Comparison of ENCODE assay signal across 19 mouse cellular contexts in the genomic region with DNA sequence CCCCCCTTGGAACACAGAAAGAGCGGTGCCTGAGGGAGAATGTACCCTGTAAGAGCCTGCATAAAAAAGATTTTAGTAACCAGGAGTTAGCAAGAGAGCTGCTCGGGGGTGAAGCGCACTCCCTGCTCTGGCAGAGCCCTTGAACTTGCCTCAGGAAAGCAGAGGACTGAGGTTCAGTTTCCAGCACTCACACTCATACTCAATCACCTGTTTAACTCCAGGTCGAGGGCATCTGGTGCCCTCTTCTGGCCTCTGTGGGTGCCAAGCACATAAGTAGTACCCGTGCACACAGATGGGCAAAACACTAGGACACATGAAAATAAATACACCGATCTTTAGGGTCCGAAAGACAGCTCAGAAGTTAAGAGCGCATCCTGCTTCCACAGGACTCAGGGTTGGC. TPM values are rescaled to one million over a fixed set of nuclear protein-coding genes. Genes with fewer than 3 reads are reported as not detected.
A peak's percentile ranks its signal among the peaks of the same experiment; 100 is the strongest.
DNase-seq lines count a peak whose midpoint lies in the region; ATAC-seq and TF ChIP-seq lines count a peak whose summit lies in the region.
"Had no signal": no experiment of that assay in that cellular context is flagged by ENCODE, and none has a peak within 500 bp of the region (broad histone marks: within the 10 kb centered on the region; RNA-seq: fewer than 3 reads in every experiment).

No protein-coding gene starts in this region.

- TF ChIP-seq CTCF in kidney, postnatal 0 days (IDR thresholded peaks at IDR 0.05; ENCODE audit: low read depth): 0 out of 2 replicates have a peak, but pooled peaks have one; percentile 8
- TF ChIP-seq CTCF in testis, adult 2 months (IDR thresholded peaks at IDR 0.05; ENCODE audit: control insufficient read depth, insufficient read depth, insufficient replicate concordance, low read depth, low read length): no peak

- no peak for DNase-seq in kidney, postnatal 0 days (ENCODE audit: low spot score)
- DNase-seq in kidney, adult 18-20 months: no peak
- DNase-seq in testis, postnatal 10 days (ENCODE audit: low spot score): no peak
- DNase-seq in R1 (ENCODE audit: low read depth, low spot score): peak; percentile 46
- DNase-seq in urinary bladder, postnatal 14 days (ENCODE audit: low spot score): no peak
- no peak for DNase-seq in thymus, postnatal 0 days (ENCODE audit: low spot score)
- DNase-seq: adrenal gland, adult 2 months; adrenal gland, postnatal 25 days; cerebellum, adult 18-20 months; cerebellum, postnatal 10 days; gastrocnemius, adult 2 months; gastrocnemius, postnatal 25 days had no signal

- no peak overlapping the region for H3K4me2 ChIP-seq in kidney, postnatal 0 days (ENCODE audit: low read length)
- H3K4me2 ChIP-seq: heart, embryonic 12.5 days; hindbrain, embryonic 14.5 days had no signal

- WGBS in kidney, postnatal 0 days: 94% methylated on average over 8 of the region's 8 CpGs

- no peaks in the 10 kb centered on the region for H3K4me1 ChIP-seq in kidney, postnatal 0 days (replicated peaks; ENCODE audit: insufficient read depth, low read length)
- H3K4me1 ChIP-seq in testis, adult 2 months (ENCODE audit: control insufficient read depth, insufficient read depth, low read length): no peaks in the 10 kb centered on the region
- H3K4me1 ChIP-seq: embryonic facial prominence, embryonic 10.5 days; heart, embryonic 12.5 days; hindbrain, embryonic 10.5 days had no signal

- no peaks in the 10 kb centered on the region for H3K9me3 ChIP-seq in kidney, postnatal 0 days (replicated peaks; ENCODE audit: low read length)
- H3K9me3 ChIP-seq: embryonic facial prominence, embryonic 10.5 days; heart, embryonic 12.5 days; hindbrain, embryonic 10.5 days had no signal

- no peaks in the 10 kb centered on the region for H3K36me3 ChIP-seq in kidney, postnatal 0 days (ENCODE audit: insufficient read depth, low read length)
- no peaks in the 10 kb centered on the region for H3K36me3 ChIP-seq in testis, adult 2 months (ENCODE audit: control insufficient read depth, insufficient read depth, low read length)
- H3K36me3 ChIP-seq: embryonic facial prominence, embryonic 10.5 days; heart, embryonic 12.5 days; hindbrain, embryonic 10.5 days had no signal

- ATAC-seq in kidney, postnatal 0 days (replicated peaks; ENCODE audit: low FRiP score, low read depth): no peak
- ATAC-seq: forebrain, embryonic 14.5 days; Patski had no signal

- no peak for TF ChIP-seq POLR2A in testis, adult 2 months (IDR thresholded peaks at IDR 0.05; ENCODE audit: control insufficient read depth, low read depth, low read length)

- H3K27ac ChIP-seq in kidney, postnatal 0 days: no peak overlapping the region
- H3K27ac ChIP-seq in testis, adult 2 months (ENCODE audit: control insufficient read depth, insufficient read depth, low read depth, low read length): no peak overlapping the region
- H3K27ac ChIP-seq: embryonic facial prominence, embryonic 10.5 days; gastrocnemius, adult 2 months; hindbrain, embryonic 10.5 days; hindbrain, embryonic 14.5 days had no signal

- H3K9ac ChIP-seq in kidney, postnatal 0 days (ENCODE audit: low read depth, low read length): no peak overlapping the region
- H3K9ac ChIP-seq: heart, embryonic 12.5 days; hindbrain, embryonic 14.5 days had no signal

- H3K4me3 ChIP-seq in kidney, postnatal 0 days (replicated peaks; ENCODE audit: low read depth, low read length): no peak overlapping the region
- H3K4me3 ChIP-seq in testis, adult 2 months (ENCODE audit: control insufficient read depth, low read depth, low read length): peak overlapping the region; percentile 1; the same call in 1 of the 2 replicates
- H3K4me3 ChIP-seq: embryonic facial prominence, embryonic 10.5 days; gastrocnemius, adult 2 months; heart, embryonic 12.5 days; hindbrain, embryonic 10.5 days had no signal

- no peaks in the 10 kb centered on the region for H3K27me3 ChIP-seq in kidney, postnatal 0 days (ENCODE audit: insufficient read depth, low read length)
- H3K27me3 ChIP-seq in testis, adult 2 months (ENCODE audit: control insufficient read depth, insufficient read depth, low read length): no peaks in the 10 kb centered on the region
- H3K27me3 ChIP-seq: heart, embryonic 12.5 days; Patski had no signal

RNA-seq across cellular contexts. Expression of a gene that starts 1.7 kb away (rescaled TPM):
- 7.2 and 7.8 TPM in 2 replicates for polyA plus RNA-seq in kidney, postnatal 0 days (2015; fragmentation: Nextera tagmentation; extraction: Ambion mirVana)
- polyA plus RNA-seq in testis, adult 2 months (2012; rRNA removed): 6.6 and 7.6 TPM in 2 replicates
- 5.5 and 8.1 TPM in 2 replicates for polyA plus RNA-seq in thymus, postnatal 0 days (2015; fragmentation: Nextera tagmentation; extraction: Ambion mirVana)
